ENCODE assay signal across 8 mouse cellular contexts in genomic region chr7:110121162-110121515, GRCm38 (mm10). TPM values are rescaled to one million over a fixed set of nuclear protein-coding genes. Genes with fewer than 3 reads are reported as not detected.
DNase-seq lines count a peak whose midpoint lies in the region; ATAC-seq and TF ChIP-seq lines count a peak whose summit lies in the region.

No protein-coding gene starts in this region.

- 3% methylated on average over 9 of the region's 9 CpGs for WGBS in heart, adult 2 months
- WGBS in forebrain, embryonic 12.5 days = 4% methylated on average over 9 of the region's 9 CpGs
- 3% methylated on average over 9 of the region's 9 CpGs for WGBS in liver, embryonic 14.5 days (ENCODE audit: insufficient replicate concordance)

- H3K79me2 ChIP-seq in heart, adult 2 months (replicated peaks; ENCODE audit: control insufficient read depth, insufficient read depth, low read length) = no peaks in the 10 kb centered on the region

- peak overlapping the region; percentile 71 for H3K27ac ChIP-seq in heart, adult 2 months
- H3K27ac ChIP-seq in forebrain, embryonic 12.5 days = peak overlapping the region; percentile 78
- H3K27ac ChIP-seq in liver, embryonic 14.5 days = peak overlapping the region; percentile 46

- no peak for TF ChIP-seq POLR2A in heart, adult 2 months (IDR thresholded peaks at IDR 0.05; ENCODE audit: insufficient read depth, low read depth, low read length)

- H3K4me1 ChIP-seq in heart, adult 2 months (ENCODE audit: control insufficient read depth, insufficient read depth, low read length) = peaks cover 19% of the 10 kb centered on the region
- H3K4me1 ChIP-seq in forebrain, embryonic 12.5 days = peaks cover 26% of the 10 kb centered on the region
- peaks cover 4 to 14% of the 10 kb centered on the region in 2 experiments for H3K4me1 ChIP-seq in liver, embryonic 14.5 days (replicated peaks; ENCODE audit: control insufficient read depth in 2 of 2, insufficient read depth in 2 of 2, low read length in 1 of 2)

- peak; percentile 8 for ATAC-seq in CD4-positive, CD25-positive, alpha-beta regulatory T cell, adult 4 months
- ATAC-seq in forebrain, embryonic 12.5 days (ENCODE audit: low FRiP score) = no peak
- no peak for ATAC-seq in liver, embryonic 14.5 days (ENCODE audit: insufficient read depth)

- TF ChIP-seq EP300 in heart, adult 2 months (IDR thresholded peaks at IDR 0.05; ENCODE audit: insufficient read depth, low read depth, low read length) = no peak; the same call in 1 of the 2 replicates
- no peak for TF ChIP-seq EP300 in liver, embryonic 14.5 days (IDR thresholded peaks at IDR 0.05; ENCODE audit: low read depth)

- H3K9me3 ChIP-seq in forebrain, embryonic 12.5 days = no peaks in the 10 kb centered on the region
- H3K9me3 ChIP-seq in liver, embryonic 14.5 days (ENCODE audit: control insufficient read depth, low read length) = no peaks in the 10 kb centered on the region

- peaks cover 12% of the 10 kb centered on the region for H3K36me3 ChIP-seq in heart, adult 2 months (ENCODE audit: control insufficient read depth, insufficient read depth, low read length)
- H3K36me3 ChIP-seq in forebrain, embryonic 12.5 days (replicated peaks) = peaks cover under 1% of the 10 kb centered on the region
- peaks cover under 1% of the 10 kb centered on the region for H3K36me3 ChIP-seq in liver, embryonic 14.5 days (replicated peaks; ENCODE audit: control insufficient read depth, insufficient read depth, low read depth)

- no peak for TF ChIP-seq CTCF in heart, adult 2 months (IDR thresholded peaks at IDR 0.05)
- TF ChIP-seq CTCF in liver, embryonic 14.5 days (IDR thresholded peaks at IDR 0.05; ENCODE audit: low read depth) = no peak

- peak overlapping the region; percentile 76 for H3K4me2 ChIP-seq in forebrain, embryonic 12.5 days
- H3K4me2 ChIP-seq in liver, embryonic 14.5 days (ENCODE audit: low read depth) = peak overlapping the region; percentile 90

- H3K27me3 ChIP-seq in heart, adult 2 months (ENCODE audit: control insufficient read depth, insufficient read depth, low read length) = no peaks in the 10 kb centered on the region
- no peaks in the 10 kb centered on the region for H3K27me3 ChIP-seq in forebrain, embryonic 12.5 days
- no peaks in the 10 kb centered on the region for H3K27me3 ChIP-seq in liver, embryonic 14.5 days (ENCODE audit: control insufficient read depth, insufficient read depth, low read length)

- peak overlapping the region; percentile 50 for H3K4me3 ChIP-seq in heart, adult 2 months
- peak overlapping the region; percentile 97 for H3K4me3 ChIP-seq in forebrain, embryonic 12.5 days (replicated peaks)
- peak overlapping the region; percentile 95 to 97 for H3K4me3 ChIP-seq in liver, embryonic 14.5 days (ENCODE audit: insufficient read depth in 1 of 2, low read depth in 2 of 2, low read length in 2 of 2)

- H3K9ac ChIP-seq in heart, adult 2 months (ENCODE audit: low read depth, low read length) = peak overlapping the region; percentile 74
- H3K9ac ChIP-seq in forebrain, embryonic 12.5 days = peak overlapping the region; percentile 66
- H3K9ac ChIP-seq in liver, embryonic 14.5 days (replicated peaks) = peak overlapping the region; percentile 78

- DNase-seq in heart, adult 2 months = no peak
- DNase-seq in heart, postnatal 14 days = no peak
- no peak for DNase-seq in liver, embryonic 14.5 days (ENCODE audit: low read depth in 3 of 3, low spot score in 3 of 3)
- DNase-seq in adrenal gland, postnatal 36 days = no peak
- no peak for DNase-seq in spleen, postnatal 14 days (ENCODE audit: low spot score in 2 of 2)
- no peak for DNase-seq in frontal cortex, postnatal 14 days (ENCODE audit: low spot score in 2 of 2)

- intact Hi-C loops in heart, adult 2 months (cut with DNase I) = loop anchor here (2.0 to 5.0 kb wide), 2 partner anchors 44 to 146 kb away; no protein-coding TSS in a partner anchor
- intact Hi-C loops in heart, postnatal 14 days (cut with DNase I) = loop anchor here (5.0 kb wide), 2 partner anchors 36 to 59 kb away; partner anchors contain the start of gene Zfp143

RNA-seq across cellular contexts. Expression of gene Wee1, which starts 0.7 kb away (rescaled TPM):
- 1 to 10 TPM; 8.3 to 8.6 TPM for total RNA-seq in heart, adult 2 months (2021)
- polyA plus RNA-seq in heart, adult 2 months (2012; rRNA removed) = 2.7 and 4.5 TPM in 2 replicates
- 10 to 100 TPM; 15.5 to 17.9 TPM for total RNA-seq in heart, postnatal 14 days (2021)
- 1 to 10 TPM in 1 of 2 experiments, under 1 TPM in 1; 0.96 to 1.8 TPM for polyA plus RNA-seq in CD4-positive, CD25-positive, alpha-beta regulatory T cell, adult 4 months (2017; shearing (Covaris generic))
- 36.9 and 39.3 TPM in 2 replicates for polyA plus RNA-seq in forebrain, embryonic 12.5 days (2016; fragmentation: Nextera tagmentation; extraction: Ambion mirVana)
- polyA plus RNA-seq in liver, embryonic 14.5 days (2012; rRNA removed) = 7.1 and 8.8 TPM in 2 replicates
- 8.1 and 9.4 TPM in 2 replicates for polyA plus RNA-seq in liver, embryonic 14.5 days (2014; fragmentation: Nextera tagmentation; extraction: Ambion mirVana)
- total RNA-seq in adrenal gland, postnatal 36 days (2021) = 10 to 100 TPM; 10.3 to 12.2 TPM
